Mouse (Mus musculus) intestine, embryonic 15.5 days (tissue): ENCODE data around the gene Ak1. TPM values are rescaled to one million over a fixed set of nuclear protein-coding genes. Genes with fewer than 3 reads are reported as not detected.

Experiments used
- microRNA counts: library from miRNA; unstranded; fragments of <30 nt; microRNA quantifications from one replicate; lab custom pipeline; 2016
- polyA plus RNA-seq: library from polyadenylated mRNA; unstranded; fragments of >200 nt; fragmentation: Nextera tagmentation; extraction: Ambion mirVana; gene quantifications from 2 replicates; pipeline ENCODE4 v1.2.1, GENCODE M21; 2015

Gene Ak1
- polyA plus RNA-seq, 1 experiment from 2014 or later: 19.2 TPM

MicroRNA genes within 50 kb of the gene (microRNA counts, 519-probe panel; counts per million panel counts)
- microRNA mmu-miR-1954 (lab: Ali Mortazavi, UCI): 97.1 counts per million, percentile 29 among the panel's probes with 10 or more counts

Other genes starting within 250 kb of the Ak1 start
- gene 1110008P14Rik, start 239.8 kb upstream of the Ak1 start, polyA plus RNA-seq: 38.6 and 42.5 TPM in 2 replicates
- 1.8 and 4.7 TPM in 2 replicates for gene Lcn2, start 233.5 kb upstream of the Ak1 start, polyA plus RNA-seq
- 43.5 and 48.2 TPM in 2 replicates for gene Ptges2, start 225.9 kb upstream of the Ak1 start, polyA plus RNA-seq
- gene Naif1, start 171.3 kb upstream of the Ak1 start, polyA plus RNA-seq: 4.7 and 5.0 TPM in 2 replicates
- 20.0 and 20.1 TPM in 2 replicates for gene Slc25a25, start 170.3 kb upstream of the Ak1 start, polyA plus RNA-seq
- 9.7 and 9.8 TPM in 2 replicates for gene Fam102a, start 86.4 kb upstream of the Ak1 start, polyA plus RNA-seq
- 115 and 121 TPM in 2 replicates for gene Dpm2, start 50.9 kb upstream of the Ak1 start, polyA plus RNA-seq
- 0.56 and 0.69 TPM in 2 replicates for gene Pip5kl1, start 47.0 kb upstream of the Ak1 start, polyA plus RNA-seq
- not detected in 2 replicates for gene 9430097D07Rik, start 46.1 kb upstream of the Ak1 start, polyA plus RNA-seq
- 16.4 and 18.8 TPM in 2 replicates for gene St6galnac4, start 34.7 kb upstream of the Ak1 start, polyA plus RNA-seq
- 14.0 and 15.7 TPM in 2 replicates for gene St6galnac6, start 22.0 kb upstream of the Ak1 start, polyA plus RNA-seq
- 62.6 and 63.2 TPM in 2 replicates for gene Eng, start 24.8 kb downstream of the Ak1 start, polyA plus RNA-seq
- 30.1 and 35.5 TPM in 2 replicates for gene Fpgs, start 82.4 kb downstream of the Ak1 start, polyA plus RNA-seq
- 95.7 and 99.6 TPM in 2 replicates for gene Cdk9, start 91.3 kb downstream of the Ak1 start, polyA plus RNA-seq
- 27.8 and 28.6 TPM in 2 replicates for gene Sh2d3c, start 99.3 kb downstream of the Ak1 start, polyA plus RNA-seq
- gene 6330409D20Rik, start 119.3 kb downstream of the Ak1 start, polyA plus RNA-seq: 0.13 and 0.34 TPM in 2 replicates
- 61.4 and 64.2 TPM in 2 replicates for gene Tor2a, start 135.5 kb downstream of the Ak1 start, polyA plus RNA-seq
- 0.18 and 0.29 TPM in 2 replicates for gene Ttc16, start 153.9 kb downstream of the Ak1 start, polyA plus RNA-seq
- gene Ptrh1, start 154.0 kb downstream of the Ak1 start, polyA plus RNA-seq: 5.5 and 6.4 TPM in 2 replicates
- 0.26 and 0.61 TPM in 2 replicates for gene Cfap157, start 162.7 kb downstream of the Ak1 start, polyA plus RNA-seq
- gene Stxbp1, start 225.5 kb downstream of the Ak1 start, polyA plus RNA-seq: 21.2 and 22.1 TPM in 2 replicates